ENCODE assay signal across 17 mouse cellular contexts in the genomic region with DNA sequence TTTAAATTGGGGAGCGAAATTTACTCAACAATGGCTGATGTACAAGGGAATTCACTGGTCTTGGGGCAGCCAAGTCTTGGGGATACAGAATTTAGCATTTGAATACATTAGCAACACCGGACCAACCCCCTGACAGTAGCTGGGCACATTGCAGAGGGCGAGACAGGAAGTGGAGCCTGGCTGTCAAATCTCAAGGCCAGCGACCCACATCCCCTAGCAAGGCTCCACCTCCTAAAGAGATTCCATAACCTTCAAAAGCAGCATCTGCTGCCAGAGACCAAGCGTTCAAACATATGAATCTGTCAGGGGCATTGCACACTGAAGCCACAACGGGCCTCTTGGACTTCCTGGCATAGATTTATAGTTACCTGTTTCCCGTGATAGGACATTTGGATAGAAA.
"Had no signal": no experiment of that assay in that cellular context is flagged by ENCODE, and none has a peak within 500 bp of the region (broad histone marks: within the 10 kb centered on the region; RNA-seq: fewer than 3 reads in every experiment).

No protein-coding gene starts in this region.

- DNase-seq: liver, postnatal 0 days; lung, adult 2 months; lung, postnatal 14 days; lung, postnatal 36 days; right cerebral cortex, postnatal 25 days; right cerebral cortex, postnatal 4 days; spleen, adult 18-20 months; thymus, adult 18-20 months; thymus, postnatal 14 days; thymus, postnatal 4 days had no signal

- ATAC-seq: liver, postnatal 0 days; lung, postnatal 0 days; midbrain, embryonic 13.5 days; midbrain, embryonic 15.5 days had no signal

- H3K4me3 ChIP-seq: lung, embryonic 15.5 days; megakaryocyte, embryonic 14.5 days; midbrain, embryonic 13.5 days; midbrain, embryonic 15.5 days; neural tube, embryonic 12.5 days had no signal

- H3K27ac ChIP-seq: lung, embryonic 15.5 days; macrophage; midbrain, embryonic 13.5 days; midbrain, embryonic 15.5 days; neural tube, embryonic 12.5 days had no signal
